Mouse (Mus musculus) left cerebral cortex, adult 2 months (tissue): ENCODE results near the gene Bend4. TPM values are rescaled to one million over a fixed set of nuclear protein-coding genes. Genes with fewer than 3 reads are reported as not detected.

Experiments
- DNase-seq, 2 experiments: peaks; one replicate each; pipeline ENCODE4 v3.0.0; 2021 to 2022; ENCODE audit warnings: low spot score in 2 of 2, mixed read lengths in 1 of 2; ENCODE audit errors: extremely low spot score in 1 of 2
- H3K27ac ChIP-seq: fragments of 200-600 bp; 2 replicates; pipeline ENCODE4 v1.8.1; 2022
- H3K4me3 ChIP-seq: fragments of 200-600 bp; 2 replicates; pipeline ENCODE4 v1.8.1; 2022
- CTCF ChIP-seq: fragments of 200-600 bp; IDR thresholded peaks from 2 replicates; pipeline ENCODE4 v1.8.1; 2022; ENCODE audit warnings: antibody characterized with exemption, mild to moderate bottlenecking, moderate library complexity
- intact Hi-C: fragments of 180-260 bp; cut with DNase I; formaldehyde crosslinking; loops from one replicate; pipeline ENCODE4 v1.15.1; 2025
- total RNA-seq, 2 experiments: library from RNA; stranded (reverse); gene quantifications; 2 replicates each; pipeline ENCODE4 v1.2.3; 2021

The Bend4 gene
- total RNA-seq, 2 experiments from 2014 or later, result 7.9 TPM

- no peak for TF ChIP-seq CTCF
- Histone ChIP-seq H3K27ac (no peak overlapping the region), H3K4me3 (no peak overlapping the region)
- no peak for DNase-seq
- intact Hi-C loops, result no loop called here
These were observed 17.7 kb downstream of the Bend4 start for GRCm38 (mm10) chr5:67410426-67410825.

DNA sequence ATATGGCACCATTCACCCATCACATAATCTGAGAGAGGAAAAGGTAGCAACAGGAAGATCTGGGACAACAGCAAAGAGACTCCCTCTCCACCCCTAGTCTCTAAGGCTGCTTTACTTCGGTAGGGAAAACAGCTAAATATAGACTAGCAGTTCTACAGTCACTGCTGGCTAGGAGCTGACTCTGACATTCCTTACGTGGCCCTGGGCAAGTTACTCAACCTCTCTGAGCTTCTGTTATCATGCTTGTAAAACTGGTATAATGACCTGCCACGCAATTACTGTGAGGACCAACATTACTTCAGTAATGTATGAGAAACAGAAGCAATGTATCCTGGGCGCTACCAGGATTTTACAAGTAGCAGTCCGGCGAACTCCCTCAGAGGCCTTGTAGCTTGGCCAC, 19.7 kb downstream of the Bend4 start:
- DNase-seq, result no peak
- intact Hi-C loops, result no loop called here
- Histone ChIP-seq H3K4me3 (no peak overlapping the region), H3K27ac (no peak overlapping the region)
- no peak for TF ChIP-seq CTCF

- Histone ChIP-seq H3K4me3 (no peak overlapping the region), H3K27ac (no peak overlapping the region)
- no peak for DNase-seq
- intact Hi-C loops, result no loop called here
- TF ChIP-seq CTCF, result no peak
These were observed 23.2 kb downstream of the Bend4 start for GRCm38 (mm10) chr5:67404919-67405318.

DNA sequence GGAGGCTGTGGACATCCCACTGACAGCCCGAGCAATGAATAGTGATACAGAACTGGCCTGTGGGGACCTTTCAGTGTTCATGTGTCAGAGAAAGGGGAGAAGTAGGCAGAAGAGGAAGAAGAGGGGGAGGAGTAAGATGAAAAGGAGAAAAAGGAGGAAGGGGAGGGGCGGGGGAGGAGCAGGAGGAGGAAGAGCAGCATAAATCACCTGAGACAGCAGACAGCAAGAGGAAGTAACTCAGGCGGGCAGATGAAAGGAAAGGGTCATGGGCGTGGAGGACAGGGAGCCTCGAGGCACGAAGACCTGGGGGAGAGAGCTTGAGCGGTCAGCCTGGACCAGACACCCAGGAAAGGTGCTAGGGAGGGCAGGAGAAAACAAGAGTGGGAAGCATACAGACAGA, 23.7 kb downstream of the Bend4 start:
- Histone ChIP-seq H3K27ac (no peak overlapping the region), H3K4me3 (no peak overlapping the region)
- no peak for DNase-seq
- intact Hi-C loops, result no loop called here
- no peak for TF ChIP-seq CTCF

DNA sequence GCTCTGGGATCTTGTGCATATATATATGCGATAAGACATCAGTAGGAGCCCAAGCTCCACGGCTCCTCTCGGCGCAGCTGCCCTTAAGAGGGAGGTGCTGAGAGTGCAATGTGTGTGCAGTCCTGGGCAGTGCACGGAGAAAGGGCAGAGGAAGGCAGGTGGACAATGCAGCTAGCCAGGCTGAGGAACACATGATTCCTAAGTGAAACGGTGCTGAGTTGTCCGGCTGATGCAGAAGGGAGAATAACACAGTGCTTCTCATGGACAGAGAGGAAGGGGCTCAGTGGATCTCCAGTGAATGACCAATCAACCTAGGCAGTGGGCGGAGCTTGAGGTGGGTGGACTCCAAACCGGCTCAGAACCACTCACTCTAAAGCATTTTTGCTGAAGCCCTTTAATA, 26.5 kb downstream of the Bend4 start:
- no peak overlapping the region for H3K4me3 ChIP-seq
- intact Hi-C loops, result no loop called here
- TF ChIP-seq CTCF, result no peak
- no peak overlapping the region for H3K27ac ChIP-seq
- DNase-seq, result no peak

DNA sequence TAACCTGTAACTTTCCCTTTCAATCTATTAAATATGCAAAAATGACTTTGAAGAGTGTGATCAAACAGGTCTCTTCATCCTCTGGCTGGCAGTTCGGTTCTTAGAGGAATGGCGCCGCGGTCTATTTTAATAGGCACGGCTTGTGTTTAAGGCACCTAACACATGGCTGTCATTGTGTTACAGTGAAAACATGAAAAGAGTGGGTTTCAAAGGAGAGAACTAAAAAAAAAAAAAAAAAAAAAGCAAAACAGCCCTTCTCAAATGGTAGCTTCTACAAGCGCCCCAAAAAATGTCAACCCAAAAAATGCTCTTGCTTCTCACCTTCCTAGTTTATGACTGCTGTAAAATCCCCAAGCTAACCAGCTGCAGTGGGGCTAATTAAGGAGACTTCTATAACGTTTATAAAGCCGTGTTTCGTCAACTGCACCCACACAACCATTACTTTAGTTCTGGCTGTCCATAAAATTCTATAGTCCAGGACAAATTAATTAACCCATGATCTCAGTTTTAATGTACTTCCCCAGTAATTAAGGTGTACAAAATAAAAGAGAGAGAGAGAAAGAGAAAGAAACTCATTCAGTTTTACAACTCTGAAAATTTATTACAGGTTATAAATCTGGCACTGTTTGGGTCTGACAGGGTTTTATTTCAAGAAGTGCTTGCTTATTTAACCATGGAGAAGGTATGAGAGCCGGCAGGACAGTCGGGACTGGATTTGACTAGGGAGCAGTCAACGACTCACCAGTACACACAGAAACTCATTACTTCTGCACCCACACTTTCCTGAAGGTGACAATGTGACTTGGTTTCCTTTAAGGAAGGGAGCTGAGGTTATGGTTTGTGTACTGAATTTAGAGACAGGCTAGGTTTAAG, 27.3 kb downstream of the Bend4 start:
- intact Hi-C loops, result no loop called here
- no peak overlapping the region for H3K27ac ChIP-seq
- H3K4me3 ChIP-seq, result no peak overlapping the region
- TF ChIP-seq CTCF, result no peak
- no peak for DNase-seq

DNA sequence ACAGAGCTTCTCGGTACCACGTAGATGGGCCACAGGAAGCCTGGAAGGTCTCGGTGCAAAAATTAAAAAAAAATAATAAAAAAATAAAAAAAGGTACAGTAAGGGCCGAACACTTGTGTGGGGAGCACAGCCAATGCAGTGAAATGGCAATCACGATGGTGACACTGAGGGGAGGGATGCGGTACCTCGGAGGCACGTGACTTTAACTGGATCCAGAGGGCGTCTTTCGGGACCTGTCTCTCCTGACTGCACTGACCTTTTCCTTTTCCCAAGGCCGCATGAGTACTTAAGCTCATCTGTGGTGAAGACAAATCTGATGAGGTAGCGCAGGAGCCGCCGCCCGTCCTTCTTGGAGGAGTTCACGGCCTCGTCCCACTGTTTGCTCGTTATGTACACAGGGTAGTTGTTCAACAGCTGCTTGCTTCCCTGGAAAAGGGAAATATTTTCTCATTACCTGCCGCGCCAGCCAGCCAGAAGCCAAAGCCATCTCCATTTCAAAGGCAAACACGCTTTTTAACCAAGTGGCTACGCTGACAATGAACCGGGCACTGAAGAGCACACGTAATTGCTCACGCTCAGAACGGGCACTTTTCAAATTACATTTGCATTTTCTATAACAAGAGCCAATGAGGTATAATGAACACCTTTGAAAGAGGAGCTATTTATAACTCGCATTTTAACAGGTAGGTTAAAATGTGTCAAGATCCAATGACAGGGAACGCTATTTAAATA, 28.1 kb downstream of the Bend4 start:
- H3K4me3 ChIP-seq, result no peak overlapping the region
- no peak overlapping the region for H3K27ac ChIP-seq
- intact Hi-C loops, result no loop called here

DNA sequence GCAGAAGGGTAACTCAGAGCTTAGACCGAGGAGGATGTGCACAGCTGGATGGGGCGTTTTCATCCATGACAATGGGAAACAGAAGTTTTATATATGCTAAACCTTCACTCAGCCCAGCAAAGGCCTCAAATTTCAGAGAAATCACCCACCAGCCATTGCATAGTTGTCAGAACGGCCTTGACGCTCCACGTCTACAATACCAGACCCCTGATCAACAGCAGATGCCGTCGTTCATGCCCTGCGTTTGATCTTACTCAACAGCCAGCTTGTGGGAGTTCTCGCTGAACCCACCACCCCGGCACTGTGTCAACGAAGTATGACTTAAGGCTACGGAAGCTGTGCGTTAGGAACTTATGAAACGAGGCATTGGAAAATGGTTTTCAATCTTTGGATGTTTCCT, 30.9 kb downstream of the Bend4 start:
- no peak for DNase-seq
- intact Hi-C loops, result no loop called here
- Histone ChIP-seq H3K4me3 (no peak overlapping the region), H3K27ac (no peak overlapping the region)
- no peak for TF ChIP-seq CTCF

More for the DNA sequence above, 28.1 kb downstream of the Bend4 start:
- no peak for TF ChIP-seq CTCF
- no peak for DNase-seq

- no peak overlapping the region for H3K4me3 ChIP-seq
These were observed 32.8 kb downstream of the Bend4 start for GRCm38 (mm10) chr5:67395211-67395851.

DNA sequence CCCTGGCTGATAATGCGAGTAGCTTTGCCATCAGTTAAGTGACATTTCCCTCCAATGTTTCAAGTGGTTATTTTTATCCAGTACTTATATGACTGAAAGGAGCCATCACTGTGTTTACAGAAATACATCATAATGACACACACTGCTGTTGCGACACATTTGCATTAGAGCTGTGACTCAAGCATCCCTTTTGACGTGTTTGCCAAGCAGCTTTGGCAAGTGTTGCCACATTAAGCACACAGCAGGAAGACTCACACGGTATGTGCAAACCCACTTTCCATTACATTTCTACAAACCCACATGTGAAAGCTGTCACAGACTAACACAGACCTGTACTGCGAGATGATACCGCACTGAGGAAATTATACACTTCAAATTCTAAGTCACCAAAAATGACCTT, 34.2 kb downstream of the Bend4 start:
- Histone ChIP-seq H3K4me3 (no peak overlapping the region), H3K27ac (no peak overlapping the region)
- intact Hi-C loops, result no loop called here
- no peak for DNase-seq
- TF ChIP-seq CTCF, result no peak

More at GRCm38 (mm10) chr5:67395211-67395851, 32.8 kb downstream of the Bend4 start:
- no peak overlapping the region for H3K27ac ChIP-seq
- intact Hi-C loops, result no loop called here
- no peak for TF ChIP-seq CTCF
- DNase-seq, result no peak

DNA sequence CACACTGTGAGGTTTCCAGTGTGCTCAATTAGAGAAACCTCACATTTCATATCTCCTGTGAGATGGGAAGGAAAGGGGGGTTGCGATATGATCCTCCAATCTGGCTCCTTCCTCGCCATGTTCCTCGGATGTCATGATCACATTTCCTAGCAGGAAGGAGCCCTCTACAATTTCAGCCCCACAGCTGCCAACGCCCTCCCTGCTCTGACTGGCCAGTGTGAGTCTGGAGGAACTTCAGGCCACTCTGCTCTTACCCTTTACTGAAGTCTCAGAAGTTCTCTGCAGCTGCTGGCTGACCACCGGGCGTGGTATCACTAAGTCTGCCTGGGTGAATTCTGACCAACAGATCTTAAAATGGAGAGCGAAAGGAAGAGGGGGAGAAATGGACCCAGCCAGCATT, 45.6 kb downstream of the Bend4 start:
- no peak for TF ChIP-seq CTCF
- intact Hi-C loops, result no loop called here
- no peak for DNase-seq
- no peak overlapping the region for H3K27ac ChIP-seq
- no peak overlapping the region for H3K4me3 ChIP-seq

DNA sequence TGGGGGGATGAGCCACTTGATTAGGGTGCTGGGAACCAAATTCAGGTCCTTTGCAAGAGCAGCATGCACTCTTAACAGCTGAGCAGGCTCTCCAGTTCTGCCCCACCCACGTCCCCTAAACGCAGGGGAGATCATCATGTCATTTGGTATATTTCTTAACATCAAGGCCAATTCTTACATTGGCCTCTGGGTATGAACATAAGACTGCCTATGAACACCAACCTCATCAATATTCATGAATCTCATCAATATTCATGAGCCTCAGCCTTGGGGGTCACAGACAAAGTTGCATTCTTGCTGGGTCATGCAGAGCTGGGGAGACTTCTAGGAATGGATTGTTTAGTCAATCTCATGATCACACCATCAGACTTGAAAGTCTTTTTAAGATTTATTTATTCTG, 46.4 kb downstream of the Bend4 start:
- no peak for DNase-seq
- intact Hi-C loops, result no loop called here
- TF ChIP-seq CTCF, result no peak
- no peak overlapping the region for H3K4me3 ChIP-seq
- H3K27ac ChIP-seq, result no peak overlapping the region
